Mouse (Mus musculus) erythroblast, embryonic 14.5 days (primary cell): Measurements from ENCODE around the gene Nuf2.

ENCODE experiments used
- GATA1 ChIP-seq: IDR thresholded peaks from 2 replicates; pipeline ENCODE4 v1.6.1; 2012; ENCODE audit warnings: low read length, inconsistent platforms, mixed read lengths
- TAL1 ChIP-seq: IDR thresholded peaks from 3 replicates; pipeline ENCODE4 v1.6.1; 2012; ENCODE audit warnings: low read length, inconsistent platforms, mixed read lengths

DNA sequence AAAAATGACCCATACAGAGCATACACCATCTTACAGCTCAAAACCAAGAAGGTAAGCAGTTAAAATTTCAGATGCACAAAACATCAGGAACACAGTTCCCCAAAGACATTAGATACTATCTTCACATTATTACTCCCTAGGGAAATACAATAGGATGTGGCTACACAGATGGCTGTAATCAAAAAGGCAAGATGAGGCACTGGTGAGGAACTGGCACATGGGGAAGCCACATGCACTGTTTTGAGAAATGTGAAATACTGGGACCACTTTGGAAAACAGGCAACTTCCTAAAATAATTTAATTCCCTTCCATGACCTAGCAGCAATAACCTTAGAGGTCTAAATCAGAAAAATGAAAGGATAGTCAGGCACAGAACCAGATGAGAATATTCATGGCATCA is 42.9 kb upstream of the Nuf2 start:
- no peak for TF ChIP-seq GATA1
- TF ChIP-seq TAL1 = no peak
